Mouse (Mus musculus): ENCODE results near the gene Ptprcap.

The Ptprcap gene

GRCm38 (mm10) chr19:4148491-4148806, 5.0 kb upstream of the Ptprcap start, which contains the start of gene Coro1b:
Gene Coro1b (plus strand): TSS chr19:4148619.
- peak; percentile 91 to 93 for DNase-seq

DNA sequence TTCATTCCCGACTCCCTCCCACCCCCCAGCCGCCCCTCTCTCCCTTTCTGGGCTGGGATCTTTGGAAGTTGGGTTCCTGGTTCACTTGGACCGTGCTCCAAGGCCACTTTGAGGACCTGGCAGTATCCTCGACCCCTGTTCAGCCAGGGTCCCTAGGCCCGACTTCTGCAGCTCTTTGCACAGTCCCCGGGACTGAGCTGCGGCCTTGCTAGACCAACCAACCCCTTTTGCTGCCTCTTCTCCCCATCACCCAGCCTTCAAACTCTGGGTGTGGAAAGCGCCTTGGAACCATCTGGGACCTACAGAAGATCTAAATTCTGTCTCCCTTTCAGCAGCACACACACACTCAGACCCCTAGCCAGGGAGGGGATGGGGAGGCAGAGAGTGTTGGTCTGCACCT, 4.6 kb upstream of the Ptprcap start:
- DNase-seq = no peak

GRCm38 (mm10) chr19:4149283-4149682, 4.1 kb upstream of the Ptprcap start:
- DNase-seq = no peak

- DNase-seq = no peak
Observed at GRCm38 (mm10) chr19:4149764-4150461, 3.5 kb upstream of the Ptprcap start.

DNA sequence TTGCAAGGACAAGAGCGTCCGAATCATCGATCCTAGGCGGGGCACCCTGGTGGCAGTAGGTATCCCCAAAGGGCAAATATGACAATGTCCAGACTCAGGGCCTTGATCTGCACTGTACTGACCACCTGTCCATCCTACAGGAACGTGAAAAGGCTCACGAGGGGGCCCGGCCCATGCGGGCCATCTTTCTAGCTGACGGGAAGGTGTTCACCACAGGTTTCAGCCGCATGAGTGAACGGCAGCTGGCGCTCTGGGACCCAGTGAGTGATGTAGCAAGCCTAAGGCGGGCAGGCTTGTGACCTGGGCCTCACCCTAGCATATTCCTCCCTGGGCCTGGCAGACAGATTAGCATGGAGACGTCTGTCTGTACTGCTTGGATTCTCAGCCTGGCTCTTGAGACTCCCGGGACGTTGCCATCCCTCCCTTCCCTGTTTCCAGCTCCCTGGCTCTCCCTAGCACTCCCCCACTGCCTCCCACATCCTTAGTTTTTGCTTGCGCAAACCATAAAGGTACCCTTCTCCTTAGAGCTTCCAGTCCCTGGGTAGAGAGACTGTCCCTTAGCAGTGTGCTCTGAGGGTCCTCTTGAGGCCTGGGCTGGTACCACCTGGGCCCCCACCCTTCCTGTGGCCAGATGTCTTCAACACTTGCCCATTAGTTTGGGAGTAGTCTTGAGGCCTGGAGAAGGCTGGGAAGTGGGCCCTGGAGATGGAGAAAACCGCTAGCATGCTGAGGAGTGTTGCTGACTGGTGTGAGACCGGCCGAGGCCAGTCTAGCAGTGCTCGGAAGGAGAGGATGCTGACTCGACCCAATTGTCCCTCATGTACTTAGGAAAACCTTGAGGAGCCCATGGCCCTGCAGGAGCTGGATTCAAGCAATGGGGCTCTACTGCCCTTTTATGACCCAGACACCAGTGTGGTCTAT, 2.6 kb upstream of the Ptprcap start:
- no peak for DNase-seq

GRCm38 (mm10) chr19:4151488-4151860, 1.9 kb upstream of the Ptprcap start:
- DNase-seq = no peak

GRCm38 (mm10) chr19:4151898-4152297, 1.5 kb upstream of the Ptprcap start:
- DNase-seq = no peak

GRCm38 (mm10) chr19:4152445-4153231, 766 bp upstream of the Ptprcap start:
- no peak for DNase-seq

GRCm38 (mm10) chr19:4154437-4155222, 1.2 kb downstream of the Ptprcap start:
- peak; percentile 74 to 86 for DNase-seq

DNA sequence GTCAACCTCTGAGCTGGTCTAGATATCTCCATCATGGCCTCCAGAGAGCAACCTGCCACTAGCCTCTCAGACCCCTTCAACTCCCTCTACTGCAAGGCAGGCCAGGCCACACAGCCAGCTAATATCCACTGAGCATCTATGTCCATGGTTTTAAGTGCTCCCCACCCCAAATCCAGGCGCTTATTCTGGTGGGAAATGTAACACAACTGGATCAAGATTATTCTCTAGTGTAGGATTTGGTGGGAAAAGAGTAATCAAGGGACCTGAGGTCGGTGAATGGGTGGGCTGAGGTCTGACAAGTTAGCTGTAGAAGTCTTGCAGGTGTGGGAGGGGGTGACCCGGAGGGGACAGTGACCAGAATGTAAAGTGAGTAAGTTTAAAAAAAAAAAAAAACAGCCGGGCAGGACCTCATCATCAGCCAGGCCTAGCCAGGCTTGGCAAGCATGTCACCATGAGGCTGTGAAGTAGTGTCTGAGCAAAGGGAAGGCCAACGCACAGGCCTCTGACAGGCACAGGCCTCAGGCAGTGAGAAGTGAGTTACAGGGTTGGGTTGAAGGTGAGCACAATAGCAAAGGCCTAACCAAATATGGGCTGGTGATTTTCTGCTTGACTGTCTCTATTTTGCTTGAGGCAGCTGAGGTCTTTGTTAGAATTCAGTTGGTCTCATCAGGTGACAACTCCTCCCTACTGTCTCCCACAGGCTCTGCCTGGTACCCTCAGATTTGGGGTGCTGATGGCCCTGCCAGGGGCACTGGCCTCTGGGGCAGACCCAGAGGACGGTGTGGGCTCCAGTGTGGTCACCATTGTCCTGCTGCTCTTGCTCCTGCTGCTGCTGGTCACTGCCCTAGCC, 2.0 kb downstream of the Ptprcap start:
- no peak for DNase-seq

- peak in 1 of 2 experiments; percentile 47 for DNase-seq
Observed at GRCm38 (mm10) chr19:4156073-4156579, 2.7 kb downstream of the Ptprcap start.

DNA sequence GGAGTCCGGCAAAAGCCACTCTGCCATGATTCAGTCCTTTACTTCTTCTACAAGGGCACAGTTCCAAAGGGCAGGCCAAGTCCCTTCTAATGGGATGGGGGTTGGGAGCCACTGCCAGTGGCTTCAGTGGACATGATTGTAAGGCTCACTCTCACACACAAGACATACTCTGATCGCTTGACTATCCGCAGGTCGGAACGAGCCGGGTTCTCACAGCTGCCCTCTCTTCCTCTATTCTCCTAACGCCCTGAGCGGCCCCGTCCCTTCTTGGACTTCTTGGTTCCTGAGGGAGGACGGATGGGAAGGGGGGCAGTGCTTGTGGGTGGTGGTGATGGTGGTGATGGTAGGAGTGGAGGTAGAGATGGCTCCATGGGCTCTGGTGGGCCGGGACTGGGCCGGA, 3.4 kb downstream of the Ptprcap start:
- no peak for DNase-seq

DNA sequence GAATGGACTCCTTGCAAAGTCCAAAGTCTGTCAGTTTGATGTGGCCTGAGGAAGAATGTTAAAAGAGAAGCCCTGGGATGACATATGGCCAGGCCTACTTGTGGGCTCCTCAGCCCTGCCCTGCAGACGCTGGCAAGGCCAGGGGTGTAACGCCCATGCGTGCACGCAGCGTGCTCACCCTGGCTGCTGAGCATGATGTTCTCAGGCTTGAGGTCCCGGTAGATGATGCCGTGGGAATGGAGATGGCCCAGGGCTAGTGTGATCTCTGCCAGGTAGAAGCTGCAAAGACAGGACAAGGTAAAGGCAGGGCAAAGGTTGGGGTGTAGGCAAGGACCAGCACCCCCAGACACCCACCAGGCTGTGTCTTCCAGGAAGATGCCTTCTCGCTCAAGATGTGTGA, 5.6 kb downstream of the Ptprcap start:
- DNase-seq = no peak

GRCm38 (mm10) chr19:4162646-4163542, 9.5 kb downstream of the Ptprcap start, which contains the start of gene Rps6kb2:
Gene Rps6kb2 (minus strand): TSS chr19:4163354.
- peak; percentile 88 to 91 for DNase-seq

DNA sequence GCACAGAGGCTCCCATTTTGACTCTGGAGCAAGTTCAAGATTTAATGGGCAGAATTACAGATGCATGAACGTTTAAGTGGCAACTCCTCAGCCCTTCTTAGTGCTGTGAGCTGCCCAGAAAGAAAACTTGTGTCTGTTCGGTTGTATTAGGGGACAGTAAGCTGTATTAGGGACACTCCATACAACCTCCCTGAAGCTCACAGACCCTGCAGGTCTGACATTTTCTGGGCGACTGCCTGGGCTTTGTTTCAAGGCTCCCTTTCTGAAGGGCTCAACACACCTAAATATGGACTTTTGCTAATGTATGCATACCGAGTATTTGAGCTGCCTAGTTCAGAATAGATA, 10.1 kb downstream of the Ptprcap start:
- no peak for DNase-seq

DNA sequence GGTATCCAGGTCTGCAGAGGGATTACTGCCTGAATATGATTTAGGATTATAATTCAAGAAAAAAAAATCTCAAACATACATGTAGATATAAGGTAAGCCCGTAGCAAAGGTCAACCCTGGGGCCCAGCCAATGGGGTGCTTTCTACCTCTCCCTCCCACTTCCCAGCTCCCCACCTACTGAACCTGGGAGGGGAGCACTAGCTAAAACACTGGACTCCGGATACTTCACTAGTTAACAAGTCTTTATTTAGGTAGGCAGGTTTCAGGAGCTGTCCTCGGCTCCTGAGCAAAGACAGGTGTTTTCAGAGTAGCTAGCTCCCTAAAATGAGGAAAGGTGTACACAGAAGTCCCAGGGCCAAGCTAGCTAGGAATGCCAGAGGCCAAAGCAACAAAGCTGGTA, 10.7 kb downstream of the Ptprcap start:
- no peak for DNase-seq

DNA sequence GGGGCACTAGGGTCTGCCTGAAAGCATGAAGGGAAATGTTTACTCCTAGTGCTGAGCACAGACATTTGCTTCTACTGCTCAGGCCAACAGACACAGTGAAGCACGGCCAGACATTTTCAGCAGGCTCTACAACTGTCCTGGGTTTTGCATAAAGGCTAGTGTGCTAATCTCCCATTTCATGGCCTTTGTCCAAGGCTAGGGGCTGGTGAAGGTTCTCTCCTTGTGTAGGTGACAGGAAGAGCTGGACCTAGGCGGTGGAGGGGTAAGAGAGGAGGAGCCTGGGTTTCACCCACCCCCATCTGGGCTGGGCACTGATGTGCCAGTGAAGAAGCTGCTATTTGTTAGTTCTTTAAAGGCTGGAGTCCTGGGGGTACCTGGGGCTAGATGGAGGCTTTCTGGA, 11.3 kb downstream of the Ptprcap start:
- no peak for DNase-seq

- DNase-seq = no peak
Observed at GRCm38 (mm10) chr19:4166678-4167476, 13.5 kb downstream of the Ptprcap start.

DNA sequence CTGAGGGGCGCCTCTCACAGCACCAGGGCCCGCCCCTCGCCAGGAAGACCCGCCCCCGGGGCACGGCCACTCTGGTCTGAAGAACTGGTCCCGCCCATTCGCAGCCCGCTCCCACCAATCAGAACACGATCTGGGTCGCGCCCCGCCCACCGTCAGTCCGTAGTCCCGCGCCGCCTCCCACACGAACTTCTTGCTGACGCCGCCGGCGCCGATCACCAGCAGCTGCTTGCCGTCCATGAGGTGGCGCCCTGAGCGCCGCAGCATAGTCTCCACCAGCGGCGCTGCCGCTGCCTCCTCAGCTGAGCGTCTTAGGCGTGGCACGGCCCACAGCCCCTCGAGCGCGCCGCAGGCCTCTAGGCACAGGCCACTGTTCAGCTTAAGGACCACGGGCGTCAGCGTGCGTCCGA, 16.0 kb downstream of the Ptprcap start:
- DNase-seq = peak; percentile 98 to 99

Data from thymus, adult 18-20 months (tissue).